Mouse (Mus musculus): ENCODE data around the gene Mpnd.

Mpnd gene

GRCm38 (mm10) chr17:56009088-56009961, 3.8 kb downstream of the Mpnd start:
- peak; percentile 15; the same call in 1 of the 2 replicates for TF ChIP-seq GATA4 (IDR thresholded peaks at IDR 0.05; ENCODE audit: insufficient replicate concordance, low read length)

- TF ChIP-seq GATA4 (IDR thresholded peaks at IDR 0.05; ENCODE audit: insufficient replicate concordance, low read length), result no peak
Measured at GRCm38 (mm10) chr17:56009962-56010240, 4.4 kb downstream of the Mpnd start.

GRCm38 (mm10) chr17:56010255-56010654, 4.7 kb downstream of the Mpnd start:
- no peak for TF ChIP-seq GATA4 (IDR thresholded peaks at IDR 0.05; ENCODE audit: insufficient replicate concordance, low read length)

GRCm38 (mm10) chr17:56010681-56011080, 5.2 kb downstream of the Mpnd start:
- TF ChIP-seq GATA4 (IDR thresholded peaks at IDR 0.05; ENCODE audit: insufficient replicate concordance, low read length), result no peak

GRCm38 (mm10) chr17:56011441-56011840, 5.9 kb downstream of the Mpnd start:
- TF ChIP-seq GATA4 (IDR thresholded peaks at IDR 0.05; ENCODE audit: insufficient replicate concordance, low read length), result no peak

GRCm38 (mm10) chr17:56015293-56015692, 9.8 kb downstream of the Mpnd start:
- no peak for TF ChIP-seq GATA4 (IDR thresholded peaks at IDR 0.05; ENCODE audit: insufficient replicate concordance, low read length)

GRCm38 (mm10) chr17:56016382-56016781, 10.9 kb downstream of the Mpnd start:
- no peak for TF ChIP-seq GATA4 (IDR thresholded peaks at IDR 0.05; ENCODE audit: insufficient replicate concordance, low read length)

- TF ChIP-seq GATA4 (IDR thresholded peaks at IDR 0.05; ENCODE audit: insufficient replicate concordance, low read length), result no peak
Measured at GRCm38 (mm10) chr17:56016793-56017785, 11.6 kb downstream of the Mpnd start.

- no peak for TF ChIP-seq GATA4 (IDR thresholded peaks at IDR 0.05; ENCODE audit: insufficient replicate concordance, low read length)
Measured at GRCm38 (mm10) chr17:56017848-56018247, 12.3 kb downstream of the Mpnd start.

- TF ChIP-seq GATA4 (IDR thresholded peaks at IDR 0.05; ENCODE audit: insufficient replicate concordance, low read length), result no peak
Measured at GRCm38 (mm10) chr17:56018347-56019131, 13.0 kb downstream of the Mpnd start.

GRCm38 (mm10) chr17:56020400-56021084, 15.0 kb downstream of the Mpnd start:
- no peak for TF ChIP-seq GATA4 (IDR thresholded peaks at IDR 0.05; ENCODE audit: insufficient replicate concordance, low read length)

GRCm38 (mm10) chr17:56021161-56021910, 15.8 kb downstream of the Mpnd start:
- no peak for TF ChIP-seq GATA4 (IDR thresholded peaks at IDR 0.05; ENCODE audit: insufficient replicate concordance, low read length)

GRCm38 (mm10) chr17:56022131-56022988, 16.8 kb downstream of the Mpnd start:
- TF ChIP-seq GATA4 (IDR thresholded peaks at IDR 0.05; ENCODE audit: insufficient replicate concordance, low read length), result no peak

Data from liver, adult (tissue).